Mouse (Mus musculus) right cerebral cortex, postnatal 10 days (tissue): ENCODE results near the gene Atp13a1.

ENCODE experiments used
- DNase-seq, 2 experiments: peaks; one replicate each; pipeline ENCODE4 v3.0.0; 2021; ENCODE audit warnings: low spot score in 2 of 2

Gene Atp13a1

GRCm38 (mm10) chr8:69848951-69849350 is 58.0 kb downstream of the Atp13a1 start:
- DNase-seq: no peak

GRCm38 (mm10) chr8:69849899-69850298 is 58.9 kb downstream of the Atp13a1 start:
- no peak for DNase-seq

- no peak for DNase-seq
Observed at GRCm38 (mm10) chr8:69850926-69851506, 60.1 kb downstream of the Atp13a1 start.

- DNase-seq: no peak
Observed at GRCm38 (mm10) chr8:69853869-69854268, 62.9 kb downstream of the Atp13a1 start.
